Mouse (Mus musculus) kidney, adult 2 months (tissue): ENCODE results near the gene Nfatc2.

ENCODE experiments used
- CTCF ChIP-seq: fragments of 200-500 bp; conservative IDR thresholded peaks from 2 replicates; pipeline ENCODE4 v1.5.1; 2011; ENCODE audit warnings: low read depth, mild to moderate bottlenecking, control low read depth, low read length, moderate library complexity, mixed read lengths; ENCODE audit not compliant: insufficient read depth, insufficient read length
- POLR2A ChIP-seq: fragments of 200-500 bp; IDR thresholded peaks from one replicate; pipeline ENCODE4 v1.6.1; 2011; ENCODE audit warnings: low read depth, low read length, control low read depth

DNA sequence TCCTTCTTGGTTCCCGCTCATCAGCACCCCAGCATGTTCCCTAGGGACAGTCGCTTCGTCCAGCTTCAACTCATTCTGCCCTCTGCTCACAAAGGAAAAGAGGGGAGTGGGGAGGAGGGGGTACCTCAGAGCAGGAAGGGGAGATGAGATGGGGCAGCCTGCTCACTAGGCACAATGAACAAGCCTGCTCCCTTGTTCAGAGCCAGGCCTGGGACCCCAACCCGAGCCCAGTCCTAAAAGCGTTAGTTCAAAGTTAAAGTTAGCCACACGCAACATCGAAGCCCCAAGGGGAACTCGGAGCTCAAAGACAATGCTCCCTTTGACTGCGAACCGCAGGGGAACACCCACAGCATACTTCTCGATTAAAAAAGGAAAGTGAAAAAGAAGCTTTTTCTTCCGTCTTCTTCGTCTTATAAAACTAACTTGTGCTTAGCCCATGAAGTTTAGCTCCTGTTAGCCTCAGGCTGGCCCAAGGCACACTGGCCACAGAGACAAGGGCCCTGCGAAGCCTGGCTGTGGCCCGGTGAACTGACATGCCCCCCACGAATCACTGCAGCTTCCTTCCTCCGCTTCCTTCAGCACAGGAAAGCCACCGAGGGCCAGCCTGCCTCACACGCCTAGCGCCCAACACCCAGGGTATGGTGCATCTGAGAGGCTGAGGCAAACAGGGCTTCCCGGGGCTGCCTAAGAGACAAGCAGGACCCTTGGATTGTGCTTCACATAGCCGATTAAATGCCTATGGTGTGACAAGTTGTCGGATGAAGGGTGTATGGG is 45.4 kb downstream of the Nfatc2 start:
- no peak for TF ChIP-seq CTCF
- no peak for TF ChIP-seq POLR2A
